Mouse (Mus musculus) kidney, postnatal 36 days (tissue): Measurements from ENCODE around the gene Sae1.
A peak's percentile ranks its signal among the peaks of the same experiment; 100 is the strongest.
"Not testable (repeated sequence)": the region's sequence is repeated elsewhere in the genome, so short reads cannot be mapped to it uniquely, and the experiment has no call there.

Experiments
- DNase-seq, 2 experiments: peaks; one replicate each; pipeline ENCODE4 v3.0.0; 2021 to 2022; ENCODE audit warnings: mixed read lengths in 2 of 2

Sae1 gene

DNA sequence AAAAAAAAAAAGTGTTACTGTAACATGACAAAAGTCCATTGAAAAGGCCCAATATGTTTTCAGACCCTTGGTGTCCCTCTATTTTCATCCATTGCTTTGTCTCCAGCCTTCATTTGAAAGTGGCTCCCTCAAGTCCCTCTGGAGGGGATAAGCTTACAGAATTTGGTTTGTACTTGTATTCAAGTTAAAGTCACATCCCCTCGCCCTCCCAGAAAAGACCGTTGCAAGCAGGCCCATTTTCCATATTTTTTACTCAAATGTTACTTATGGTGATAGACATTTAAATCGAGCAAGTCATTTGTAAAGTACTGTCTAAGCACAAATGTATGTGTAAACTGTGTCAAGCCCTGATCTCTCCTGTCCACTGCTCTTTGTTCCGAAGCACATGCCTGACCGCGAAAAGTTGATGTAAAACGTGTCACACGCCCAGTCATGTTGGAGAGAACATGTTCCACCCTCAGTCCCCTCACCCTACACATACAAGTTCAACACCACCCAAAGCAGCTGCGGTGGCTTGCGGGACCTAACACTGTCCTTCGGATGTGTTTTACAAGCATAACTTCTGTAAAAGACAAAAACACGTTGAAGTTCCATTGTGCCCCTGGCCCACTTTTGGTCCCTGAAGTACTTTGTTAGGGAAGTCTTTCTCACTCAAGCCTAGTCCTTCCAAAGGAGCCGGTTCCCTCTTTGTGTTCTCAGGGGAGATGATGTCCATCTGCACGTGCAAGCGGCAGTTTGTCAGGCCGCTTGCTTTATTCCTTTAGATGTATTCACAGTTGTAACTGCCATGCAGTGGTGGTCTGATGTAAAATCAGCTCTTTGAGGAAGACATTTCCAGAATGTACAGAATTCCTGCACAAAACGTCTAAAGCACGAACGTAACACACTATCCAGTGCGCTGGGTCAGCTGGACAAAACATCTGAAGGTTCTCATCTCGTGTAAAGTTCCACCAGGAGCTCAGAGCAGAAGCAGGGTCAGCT, 15.7 kb upstream of the Sae1 start:
- no peak for DNase-seq

DNA sequence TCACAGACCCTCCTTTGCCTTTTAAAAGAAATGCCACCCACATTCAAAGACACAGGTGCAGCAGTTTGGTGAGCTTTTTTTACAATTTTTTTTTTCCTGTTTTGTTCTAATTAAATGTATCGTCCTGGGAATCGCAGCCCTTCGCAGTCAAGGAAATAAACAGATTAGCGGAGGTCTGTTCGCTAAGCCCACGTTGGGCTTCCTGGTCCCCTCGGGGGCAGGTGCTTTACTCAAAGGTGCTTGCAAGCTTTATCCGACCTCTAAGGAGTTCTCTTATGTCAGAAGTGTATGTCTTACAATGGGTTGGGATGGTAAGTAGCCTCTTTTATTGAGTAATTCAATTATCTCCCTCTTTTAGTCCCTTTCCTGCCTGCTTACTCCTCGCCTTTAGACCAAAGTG, 14.8 kb upstream of the Sae1 start:
- DNase-seq = no peak

- peak in 1 of 2 experiments; percentile 51 for DNase-seq
These were observed 14.4 kb upstream of the Sae1 start for GRCm38 (mm10) chr7:16401991-16402431.

GRCm38 (mm10) chr7:16400689-16401611, 13.3 kb upstream of the Sae1 start, which contains the start of gene Zc3h4:
Zc3h4 (plus strand) TSS chr7:16400910.
- peak; percentile 90 to 93 for DNase-seq

DNA sequence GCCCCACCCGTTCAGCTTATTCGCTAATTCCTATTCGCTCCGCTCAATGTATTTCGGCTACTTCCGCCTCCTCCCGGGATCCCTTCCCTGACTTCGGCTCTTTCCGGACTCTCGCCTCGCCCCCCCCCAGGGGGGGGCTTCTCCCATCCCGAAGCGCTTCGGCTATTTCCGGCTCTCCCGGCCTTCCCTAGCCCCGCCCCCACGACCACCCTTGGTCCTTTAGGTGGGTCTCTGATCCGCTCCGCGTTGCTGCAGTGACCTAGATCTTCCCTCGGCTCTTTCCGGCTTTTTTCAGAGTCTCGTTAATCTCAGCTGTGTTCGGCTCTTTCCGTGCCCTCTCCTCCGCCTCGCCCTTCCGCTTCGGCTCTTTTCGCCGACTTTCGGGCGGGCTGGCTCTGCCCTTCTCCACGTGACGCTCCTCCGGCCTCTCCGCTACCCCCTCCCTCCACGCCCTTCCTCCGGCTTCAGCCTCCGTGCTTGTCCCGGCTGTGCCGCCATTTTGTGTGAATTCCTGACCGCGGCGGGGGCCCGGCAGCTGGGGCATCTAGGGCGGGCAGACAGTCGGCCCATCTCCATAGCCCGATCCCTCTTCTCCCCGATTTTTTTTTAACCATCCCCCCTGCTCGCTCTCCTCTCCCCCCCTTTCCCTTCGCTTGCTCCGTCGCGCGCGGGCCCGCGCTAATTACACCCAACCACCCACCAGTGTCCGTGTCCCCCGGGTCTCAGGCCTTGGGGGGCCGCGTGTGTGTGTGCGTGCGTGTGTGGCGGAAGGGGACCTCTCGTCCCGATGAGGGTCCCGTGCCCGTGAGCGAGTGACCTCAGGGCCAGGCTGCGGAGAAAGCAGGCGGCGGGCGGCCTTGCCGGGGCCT, 12.4 kb upstream of the Sae1 start:
- peak; percentile 98 to 99 for DNase-seq

GRCm38 (mm10) chr7:16399098-16399819, 11.7 kb upstream of the Sae1 start:
- peak; percentile 94 to 95 for DNase-seq

GRCm38 (mm10) chr7:16398387-16399050, 10.9 kb upstream of the Sae1 start:
- DNase-seq = no peak

- no peak for DNase-seq
These were observed 9.9 kb upstream of the Sae1 start for GRCm38 (mm10) chr7:16397465-16397864.

DNA sequence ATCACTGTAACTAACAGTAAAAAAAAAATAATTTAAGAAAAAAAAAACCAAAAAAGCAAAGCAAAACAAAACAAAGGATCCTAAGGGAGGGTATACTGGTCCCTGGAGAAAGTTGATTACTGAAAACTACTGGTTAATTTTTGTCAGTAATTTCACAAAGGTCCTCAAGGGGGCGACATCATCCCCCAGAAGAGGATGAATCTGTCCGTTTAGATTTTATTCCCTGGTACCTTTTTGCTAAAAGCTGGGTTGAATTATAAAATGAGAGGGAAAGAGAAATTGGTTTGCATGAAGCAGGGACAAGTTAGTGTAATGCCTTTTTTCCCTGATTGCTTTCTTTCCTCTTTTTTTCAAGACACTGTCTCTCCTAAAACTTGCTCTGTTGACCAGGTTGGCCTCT, 8.3 kb upstream of the Sae1 start:
- DNase-seq = peak; percentile 52 to 68

GRCm38 (mm10) chr7:16392923-16393322, 5.3 kb upstream of the Sae1 start:
- no peak for DNase-seq

- DNase-seq = not testable (repeated sequence)
These were observed 2.3 kb upstream of the Sae1 start for GRCm38 (mm10) chr7:16389942-16390341.

- peak; percentile 47 to 76 for DNase-seq
These were observed 11.1 kb downstream of the Sae1 start for GRCm38 (mm10) chr7:16376505-16376904.

- no peak for DNase-seq
These were observed 12.6 kb downstream of the Sae1 start for GRCm38 (mm10) chr7:16374989-16375388.

- DNase-seq = peak in 1 of 2 experiments; percentile 29
These were observed 13.9 kb downstream of the Sae1 start for GRCm38 (mm10) chr7:16373719-16374118.

GRCm38 (mm10) chr7:16370596-16370995, 17.0 kb downstream of the Sae1 start:
- DNase-seq = peak; percentile 41 to 66

DNA sequence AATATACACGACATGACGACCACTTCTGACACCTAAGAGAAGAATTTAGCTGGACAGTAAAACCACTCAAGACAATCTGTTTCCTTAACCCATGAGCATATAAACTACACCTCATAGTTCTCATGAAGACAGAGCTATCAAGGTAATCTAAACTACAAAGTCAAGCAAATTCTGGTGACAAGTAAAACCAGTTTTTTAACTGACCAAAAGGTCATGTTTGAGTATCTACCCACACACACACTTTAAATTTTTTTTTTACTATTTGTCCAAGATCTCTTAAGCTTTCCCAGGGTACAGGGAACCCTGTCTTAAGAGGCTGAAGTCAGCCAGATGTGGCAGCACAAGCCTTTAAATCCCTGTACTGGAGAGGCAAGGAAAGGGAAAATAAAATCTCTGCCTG, 18.8 kb downstream of the Sae1 start:
- no peak for DNase-seq

- DNase-seq = peak; percentile 17 to 26
These were observed 20.9 kb downstream of the Sae1 start for GRCm38 (mm10) chr7:16366669-16367068.

GRCm38 (mm10) chr7:16366133-16366646, 21.4 kb downstream of the Sae1 start:
- DNase-seq = peak; percentile 17 to 41

DNA sequence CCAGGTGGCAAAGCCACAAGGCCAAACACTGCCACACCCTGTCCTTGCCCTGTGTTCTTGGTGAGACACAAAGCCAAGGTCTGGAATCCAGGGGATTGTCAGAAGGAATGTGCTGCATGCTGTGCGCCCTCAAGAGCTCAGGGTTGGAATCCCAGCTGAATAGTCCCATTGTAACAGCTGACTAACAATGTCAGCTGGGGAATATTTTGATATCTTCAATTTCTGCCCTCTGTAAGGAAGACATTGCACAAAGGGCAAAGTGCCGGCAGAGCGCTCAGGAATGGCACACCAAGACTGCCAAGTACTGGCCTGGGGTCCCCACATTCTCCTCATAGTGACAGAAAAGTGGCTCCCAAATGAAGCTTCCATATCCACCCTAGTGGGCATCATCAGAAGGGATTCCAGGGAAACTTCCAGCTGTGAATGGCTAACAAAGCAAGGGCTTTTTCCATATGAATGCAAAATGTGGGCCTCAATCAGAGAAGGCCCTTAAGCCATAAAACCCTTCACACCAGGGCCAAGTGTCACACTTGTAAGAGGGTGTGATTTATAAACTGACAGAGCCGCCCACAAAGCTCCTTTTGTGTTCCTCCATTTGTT, 22.6 kb downstream of the Sae1 start:
- DNase-seq = peak in 1 of 2 experiments; percentile 43

GRCm38 (mm10) chr7:16364319-16364718, 23.3 kb downstream of the Sae1 start:
- DNase-seq = peak; percentile 18 to 50
